Mouse (Mus musculus) heart, embryonic 11.5 days (tissue): Measurements from ENCODE around the gene Jmjd1c. TPM values are rescaled to one million over a fixed set of nuclear protein-coding genes. Genes with fewer than 3 reads are reported as not detected.

Source experiments
- ATAC-seq: fragments of 200-750 bp; cut with Nextera tagmentation; replicated peaks from 2 replicates; pipeline ENCODE4 v1.8.0; 2017; ENCODE audit warnings: moderate library complexity; ENCODE audit not compliant: insufficient number of reproducible peaks, low FRiP score, low TSS enrichment
- H3K27ac ChIP-seq: fragments of 300-500 bp; sonication (generic); 2 replicates; pipeline ENCODE4 v1.5.1; 2014; ENCODE audit warnings: mild to moderate bottlenecking, low read depth, low read length
- H3K27me3 ChIP-seq: fragments of 300-500 bp; sonication (generic); 2 replicates; pipeline ENCODE4 v1.6.1; 2014; ENCODE audit warnings: mild to moderate bottlenecking, low read length, mixed read lengths; ENCODE audit not compliant: control insufficient read depth, insufficient read depth
- H3K36me3 ChIP-seq: fragments of 300-500 bp; sonication (generic); 2 replicates; pipeline ENCODE4 v1.6.1; 2014; ENCODE audit warnings: mild to moderate bottlenecking, low read length, moderate library complexity, mixed read lengths; ENCODE audit not compliant: control insufficient read depth, insufficient read depth
- H3K4me1 ChIP-seq: fragments of 300-500 bp; sonication (generic); 2 replicates; pipeline ENCODE4 v1.6.1; 2014; ENCODE audit warnings: low read length; ENCODE audit not compliant: control insufficient read depth, insufficient read depth
- H3K4me2 ChIP-seq: fragments of 300-500 bp; sonication (generic); 2 replicates; pipeline ENCODE4 v1.6.1; 2014; ENCODE audit warnings: mild to moderate bottlenecking, moderate library complexity
- H3K4me3 ChIP-seq: fragments of 300-500 bp; sonication (generic); 2 replicates; pipeline ENCODE4 v1.5.1; 2014; ENCODE audit warnings: low read depth, low read length
- H3K9ac ChIP-seq: fragments of 300-500 bp; sonication (generic); 2 replicates; pipeline ENCODE4 v1.6.1; 2014; ENCODE audit warnings: mild to moderate bottlenecking, low read depth, low read length, moderate library complexity
- H3K9me3 ChIP-seq: fragments of 300-500 bp; sonication (generic); replicated peaks from 2 replicates; pipeline ENCODE4 v1.6.1; 2016; ENCODE audit warnings: low read length; ENCODE audit not compliant: control insufficient read depth
- WGBS: fragments of 180-500 bp; shearing (Covaris S2); extraction: QIAGEN DNeasy Blood & Tissue Kit; methylation state at CpG from one replicate; pipeline ENCODE4 v1.1.7; 2014; ENCODE audit not compliant: insufficient replicate concordance; 5-methylcytosine and 5-hydroxymethylcytosine counted together
- polyA plus RNA-seq: library from polyadenylated mRNA; unstranded; fragments of >200 nt; fragmentation: Nextera tagmentation; extraction: Ambion mirVana; gene quantifications from 2 replicates; pipeline ENCODE4 v1.2.1, GENCODE M21; 2014

Gene Jmjd1c
- polyA plus RNA-seq, 1 experiment from 2014 or later = 39.5 TPM

- no peak overlapping the region for H3K4me2 ChIP-seq
Observed at GRCm38 (mm10) chr10:67204652-67205407, 108.9 kb downstream of the Jmjd1c start.

GRCm38 (mm10) chr10:67207931-67208330, 112.0 kb downstream of the Jmjd1c start:
- Histone ChIP-seq H3K4me3 (no peak overlapping the region), H3K9ac (no peak overlapping the region), H3K9me3 (no peaks in the 10 kb centered on the region), H3K27ac (no peak overlapping the region), H3K4me2 (no peak overlapping the region), H3K27me3 (no peaks in the 10 kb centered on the region), H3K4me1 (no peaks in the 10 kb centered on the region), H3K36me3 (no peaks in the 10 kb centered on the region)
- no peak for ATAC-seq
- 75% methylated on average over 2 of the region's 2 CpGs for WGBS

More at GRCm38 (mm10) chr10:67204652-67205407, 108.9 kb downstream of the Jmjd1c start:
- no peak for ATAC-seq
- WGBS = 73% methylated on average over 11 of the region's 11 CpGs
- Histone ChIP-seq H3K4me3 (no peak overlapping the region), H3K27ac (no peak overlapping the region), H3K9me3 (no peaks in the 10 kb centered on the region), H3K4me1 (peaks cover 3% of the 10 kb centered on the region; the same call in 1 of the 2 replicates), H3K9ac (no peak overlapping the region), H3K27me3 (no peaks in the 10 kb centered on the region), H3K36me3 (no peaks in the 10 kb centered on the region)

GRCm38 (mm10) chr10:67209916-67210675, 114.2 kb downstream of the Jmjd1c start:
- no peak overlapping the region for H3K4me3 ChIP-seq
- no peaks in the 10 kb centered on the region for H3K36me3 ChIP-seq
- H3K9me3 ChIP-seq = no peaks in the 10 kb centered on the region
- no peak overlapping the region for H3K9ac ChIP-seq
- no peak for ATAC-seq
- 76% methylated on average over 4 of the region's 4 CpGs for WGBS
- H3K4me2 ChIP-seq = no peak overlapping the region
- H3K4me1 ChIP-seq = no peaks in the 10 kb centered on the region
- H3K27me3 ChIP-seq = no peaks in the 10 kb centered on the region
- no peak overlapping the region for H3K27ac ChIP-seq

GRCm38 (mm10) chr10:67212031-67212430, 116.1 kb downstream of the Jmjd1c start:
- Histone ChIP-seq H3K4me1 (no peaks in the 10 kb centered on the region), H3K36me3 (no peaks in the 10 kb centered on the region), H3K9ac (no peak overlapping the region), H3K4me3 (no peak overlapping the region), H3K27ac (no peak overlapping the region), H3K9me3 (no peaks in the 10 kb centered on the region), H3K4me2 (no peak overlapping the region), H3K27me3 (no peaks in the 10 kb centered on the region)
- WGBS = 91% methylated on average over 5 of the region's 5 CpGs
- no peak for ATAC-seq

- WGBS = 70% methylated on average over 1 of the region's 1 CpGs
- Histone ChIP-seq H3K36me3 (no peaks in the 10 kb centered on the region), H3K4me1 (no peaks in the 10 kb centered on the region), H3K4me2 (no peak overlapping the region), H3K9ac (no peak overlapping the region), H3K27me3 (no peaks in the 10 kb centered on the region), H3K27ac (no peak overlapping the region), H3K4me3 (no peak overlapping the region), H3K9me3 (no peaks in the 10 kb centered on the region)
- no peak for ATAC-seq
Observed at GRCm38 (mm10) chr10:67213720-67214119, 117.8 kb downstream of the Jmjd1c start.

GRCm38 (mm10) chr10:67215133-67215532, 119.2 kb downstream of the Jmjd1c start:
- ATAC-seq = no peak
- WGBS = 86% methylated on average over 4 of the region's 4 CpGs

GRCm38 (mm10) chr10:67216872-67217271, 120.9 kb downstream of the Jmjd1c start:
- Histone ChIP-seq H3K27ac (no peak overlapping the region), H3K9me3 (no peaks in the 10 kb centered on the region), H3K27me3 (no peaks in the 10 kb centered on the region), H3K4me2 (no peak overlapping the region), H3K9ac (no peak overlapping the region), H3K36me3 (peaks cover 15% of the 10 kb centered on the region), H3K4me3 (no peak overlapping the region), H3K4me1 (peaks cover 8% of the 10 kb centered on the region)
- ATAC-seq = no peak
- WGBS = 85% methylated on average over 3 of the region's 3 CpGs

More at GRCm38 (mm10) chr10:67215133-67215532, 119.2 kb downstream of the Jmjd1c start:
- Histone ChIP-seq H3K36me3 (peaks cover 11% of the 10 kb centered on the region), H3K9ac (no peak overlapping the region), H3K9me3 (no peaks in the 10 kb centered on the region), H3K4me2 (no peak overlapping the region), H3K27me3 (no peaks in the 10 kb centered on the region), H3K4me3 (no peak overlapping the region), H3K27ac (no peak overlapping the region), H3K4me1 (no peaks in the 10 kb centered on the region)

GRCm38 (mm10) chr10:67218873-67219565, 123.1 kb downstream of the Jmjd1c start:
- WGBS = 91% methylated on average over 18 of the region's 18 CpGs
- H3K27ac ChIP-seq = no peak overlapping the region
- H3K9me3 ChIP-seq = no peaks in the 10 kb centered on the region
- no peak overlapping the region for H3K4me2 ChIP-seq
- H3K9ac ChIP-seq = no peak overlapping the region
- no peak for ATAC-seq
- no peak overlapping the region for H3K4me3 ChIP-seq
- no peaks in the 10 kb centered on the region for H3K27me3 ChIP-seq
- H3K36me3 ChIP-seq = peaks cover 15% of the 10 kb centered on the region
- peaks cover 8% of the 10 kb centered on the region for H3K4me1 ChIP-seq
